Mouse (Mus musculus): ENCODE results near the gene Fam20a. TPM values are rescaled to one million over a fixed set of nuclear protein-coding genes. Genes with fewer than 3 reads are reported as not detected.

Gene Fam20a
- total RNA-seq (2018; cell fraction: chromatin; rRNA removed): 1 to 10 TPM in 1 of 26 experiments, not detected in 25; 2.4 TPM
- under 1 TPM in 2 of 26 experiments, not detected in 24; 0.03 to 0.10 TPM for total RNA-seq (2018; cell fraction: cytosol; rRNA removed)
- total RNA-seq (2018; cell fraction: nucleus; rRNA removed): not detected
- 0.09 TPM in 1 of 3 replicates, not detected in the others for polyA plus RNA-seq (2018)

- WGBS (ENCODE audit: missing documents): 2% methylated on average over 30 of the region's 31 CpGs
- Histone ChIP-seq H3K79me2 (ENCODE audit: inconsistent target) (no peaks in the 10 kb centered on the region), H3K4me3 (ENCODE audit: inconsistent target) (no peak within 1 kb of the TSS; the same call in 1 of the 2 replicates), H3K27ac (no peak within 1 kb of the TSS), H3K36me3 (ENCODE audit: inconsistent target) (no peaks in the 10 kb centered on the region)
These were observed at the start of gene Fam20a for GRCm38 (mm10) chr11:109721781-109722446. Fam20a (minus strand) TSS chr11:109722279.

- Histone ChIP-seq H3K4me3 (ENCODE audit: inconsistent target) (no peak overlapping the region), H3K27ac (no peak overlapping the region)
- 100% methylated on average over 1 of the region's 1 CpGs for WGBS (ENCODE audit: missing documents)
These were observed 49.3 kb upstream of the Fam20a start for GRCm38 (mm10) chr11:109771381-109771780.

GRCm38 (mm10) chr11:109770185-109770584 is 48.1 kb upstream of the Fam20a start:
- Histone ChIP-seq H3K36me3 (ENCODE audit: inconsistent target) (no peaks in the 10 kb centered on the region), H3K4me3 (ENCODE audit: inconsistent target) (no peak overlapping the region), H3K27ac (no peak overlapping the region), H3K79me2 (ENCODE audit: inconsistent target) (no peaks in the 10 kb centered on the region)
- 90% methylated on average over 14 of the region's 14 CpGs for WGBS (ENCODE audit: missing documents)

More at GRCm38 (mm10) chr11:109771381-109771780, 49.3 kb upstream of the Fam20a start:
- Histone ChIP-seq H3K79me2 (ENCODE audit: inconsistent target) (no peaks in the 10 kb centered on the region), H3K36me3 (ENCODE audit: inconsistent target) (no peaks in the 10 kb centered on the region)

- H3K4me3 ChIP-seq (ENCODE audit: inconsistent target): no peak overlapping the region
- WGBS (ENCODE audit: missing documents): 63% methylated on average over 5 of the region's 5 CpGs
- H3K79me2 ChIP-seq (ENCODE audit: inconsistent target): no peaks in the 10 kb centered on the region
- no peak overlapping the region for H3K27ac ChIP-seq
- no peaks in the 10 kb centered on the region for H3K36me3 ChIP-seq (ENCODE audit: inconsistent target)
These were observed 47.0 kb upstream of the Fam20a start for GRCm38 (mm10) chr11:109769091-109769490.

GRCm38 (mm10) chr11:109760063-109760462 is 38.0 kb upstream of the Fam20a start:
- 93% methylated on average over 7 of the region's 7 CpGs for WGBS (ENCODE audit: missing documents)
- no peaks in the 10 kb centered on the region for H3K36me3 ChIP-seq (ENCODE audit: inconsistent target)
- H3K27ac ChIP-seq: no peak overlapping the region
- H3K79me2 ChIP-seq (ENCODE audit: inconsistent target): no peaks in the 10 kb centered on the region
- H3K4me3 ChIP-seq (ENCODE audit: inconsistent target): no peak overlapping the region

- H3K36me3 ChIP-seq (ENCODE audit: inconsistent target): no peaks in the 10 kb centered on the region
- no peaks in the 10 kb centered on the region for H3K79me2 ChIP-seq (ENCODE audit: inconsistent target)
- 75% methylated on average over 2 of the region's 2 CpGs for WGBS (ENCODE audit: missing documents)
- no peak overlapping the region for H3K27ac ChIP-seq
- no peak overlapping the region for H3K4me3 ChIP-seq (ENCODE audit: inconsistent target)
These were observed 36.6 kb upstream of the Fam20a start for GRCm38 (mm10) chr11:109758616-109759215.

GRCm38 (mm10) chr11:109754105-109754602 is 32.1 kb upstream of the Fam20a start:
- Histone ChIP-seq H3K36me3 (ENCODE audit: inconsistent target) (no peaks in the 10 kb centered on the region), H3K79me2 (ENCODE audit: inconsistent target) (no peaks in the 10 kb centered on the region), H3K4me3 (ENCODE audit: inconsistent target) (no peak overlapping the region), H3K27ac (no peak overlapping the region)
- WGBS (ENCODE audit: missing documents): 80% methylated on average over 7 of the region's 7 CpGs

GRCm38 (mm10) chr11:109751636-109752603 is 29.8 kb upstream of the Fam20a start:
- no peaks in the 10 kb centered on the region for H3K79me2 ChIP-seq (ENCODE audit: inconsistent target)
- H3K4me3 ChIP-seq (ENCODE audit: inconsistent target): no peak overlapping the region
- no peaks in the 10 kb centered on the region for H3K36me3 ChIP-seq (ENCODE audit: inconsistent target)
- 70% methylated on average over 12 of the region's 12 CpGs for WGBS (ENCODE audit: missing documents)
- H3K27ac ChIP-seq: no peak overlapping the region

- 73% methylated on average over 4 of the region's 4 CpGs for WGBS (ENCODE audit: missing documents)
- Histone ChIP-seq H3K4me3 (ENCODE audit: inconsistent target) (no peak overlapping the region), H3K36me3 (ENCODE audit: inconsistent target) (no peaks in the 10 kb centered on the region), H3K27ac (no peak overlapping the region), H3K79me2 (ENCODE audit: inconsistent target) (no peaks in the 10 kb centered on the region)
These were observed 23.1 kb upstream of the Fam20a start for GRCm38 (mm10) chr11:109745210-109745609.

- Histone ChIP-seq H3K27ac (no peak overlapping the region), H3K36me3 (ENCODE audit: inconsistent target) (no peaks in the 10 kb centered on the region), H3K4me3 (ENCODE audit: inconsistent target) (no peak overlapping the region), H3K79me2 (ENCODE audit: inconsistent target) (no peaks in the 10 kb centered on the region)
- WGBS (ENCODE audit: missing documents): 34% methylated on average over 3 of the region's 3 CpGs
These were observed 15.9 kb upstream of the Fam20a start for GRCm38 (mm10) chr11:109737967-109738366.

GRCm38 (mm10) chr11:109736406-109736805 is 14.3 kb upstream of the Fam20a start:
- WGBS (ENCODE audit: missing documents): 84% methylated on average over 3 of the region's 3 CpGs
- Histone ChIP-seq H3K79me2 (ENCODE audit: inconsistent target) (no peaks in the 10 kb centered on the region), H3K27ac (no peak overlapping the region), H3K4me3 (ENCODE audit: inconsistent target) (no peak overlapping the region), H3K36me3 (ENCODE audit: inconsistent target) (no peaks in the 10 kb centered on the region)

- WGBS (ENCODE audit: missing documents): 100% methylated on average over 1 of the region's 1 CpGs
- Histone ChIP-seq H3K4me3 (ENCODE audit: inconsistent target) (no peak overlapping the region), H3K36me3 (ENCODE audit: inconsistent target) (no peaks in the 10 kb centered on the region), H3K79me2 (ENCODE audit: inconsistent target) (no peaks in the 10 kb centered on the region), H3K27ac (no peak overlapping the region)
These were observed 12.3 kb upstream of the Fam20a start for GRCm38 (mm10) chr11:109734341-109734740.

GRCm38 (mm10) chr11:109732726-109733438 is 10.8 kb upstream of the Fam20a start:
- H3K27ac ChIP-seq: no peak overlapping the region
- no peaks in the 10 kb centered on the region for H3K79me2 ChIP-seq (ENCODE audit: inconsistent target)
- H3K36me3 ChIP-seq (ENCODE audit: inconsistent target): no peaks in the 10 kb centered on the region
- WGBS (ENCODE audit: missing documents): 98% methylated on average over 8 of the region's 8 CpGs
- no peak overlapping the region for H3K4me3 ChIP-seq (ENCODE audit: inconsistent target)

- no peak overlapping the region for H3K27ac ChIP-seq
- H3K36me3 ChIP-seq (ENCODE audit: inconsistent target): no peaks in the 10 kb centered on the region
- no peak overlapping the region for H3K4me3 ChIP-seq (ENCODE audit: inconsistent target)
- no peaks in the 10 kb centered on the region for H3K79me2 ChIP-seq (ENCODE audit: inconsistent target)
- WGBS (ENCODE audit: missing documents): 89% methylated on average over 3 of the region's 3 CpGs
These were observed 6.3 kb upstream of the Fam20a start for GRCm38 (mm10) chr11:109728371-109728770.

Data from macrophage (primary cell).